Mouse (Mus musculus) bone marrow macrophage, adult 2 months (primary cell): ENCODE results near the gene Cope. TPM values are rescaled to one million over a fixed set of nuclear protein-coding genes. Genes with fewer than 3 reads are reported as not detected.
A peak's percentile ranks its signal among the peaks of the same experiment; 100 is the strongest.

ENCODE experiments used
- H3K27ac ChIP-seq: 2 replicates; pipeline ENCODE4 v1.5.1; 2012; ENCODE audit warnings: low read depth, low read length; ENCODE audit not compliant: insufficient read depth
- H3K4me1 ChIP-seq: 2 replicates; pipeline ENCODE4 v1.6.1; 2012; ENCODE audit warnings: low read length; ENCODE audit not compliant: control insufficient read depth, insufficient read depth
- H3K4me3 ChIP-seq: 2 replicates; pipeline ENCODE4 v1.5.1; 2012; ENCODE audit warnings: mild to moderate bottlenecking, low read length, moderate library complexity; ENCODE audit not compliant: insufficient read depth
- CTCF ChIP-seq: IDR thresholded peaks from 2 replicates; pipeline ENCODE4 v1.5.1; 2012; ENCODE audit warnings: low read depth, mild to moderate bottlenecking, low read length, moderate library complexity
- POLR2A ChIP-seq: IDR thresholded peaks from 2 replicates; pipeline ENCODE4 v1.6.1; 2012; ENCODE audit warnings: mild to moderate bottlenecking, low read depth, low read length, borderline replicate concordance
- polyA plus RNA-seq: library from polyadenylated mRNA; stranded (reverse); fragments of >200 nt; gene quantifications from 2 replicates; pipeline ENCODE4 v1.2.4, GENCODE M21; 2012; ENCODE audit not compliant: missing spikeins, insufficient read depth, insufficient read length

Cope gene
- polyA plus RNA-seq, 1 experiment = 139 TPM

DNA sequence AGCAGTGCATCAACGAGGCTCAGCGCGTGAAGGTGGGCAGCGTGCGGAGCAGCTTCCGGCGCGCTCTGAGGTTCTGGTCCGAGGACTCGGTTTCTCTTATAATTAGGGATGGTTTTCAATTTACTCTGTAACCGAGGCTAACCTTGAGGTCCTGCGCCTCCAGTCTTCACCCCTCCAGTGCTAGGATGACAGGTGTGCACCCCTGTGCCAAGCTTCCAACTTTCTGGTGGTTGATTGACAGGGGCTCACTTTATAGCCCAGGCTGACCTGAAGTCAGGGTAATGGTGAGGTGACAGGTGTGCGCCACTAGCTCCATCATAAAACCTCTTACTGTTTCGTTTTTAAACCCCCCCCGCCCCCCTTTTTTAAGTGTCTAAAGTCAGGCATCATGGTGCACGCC is 583 bp downstream of the Cope start:
- peaks cover 8% of the 10 kb centered on the region for H3K4me1 ChIP-seq
- H3K4me3 ChIP-seq = peak overlapping the region; percentile 92
- no peak for TF ChIP-seq CTCF
- TF ChIP-seq POLR2A = no peak
- peak overlapping the region; percentile 51; the same call in 1 of the 2 replicates for H3K27ac ChIP-seq

DNA sequence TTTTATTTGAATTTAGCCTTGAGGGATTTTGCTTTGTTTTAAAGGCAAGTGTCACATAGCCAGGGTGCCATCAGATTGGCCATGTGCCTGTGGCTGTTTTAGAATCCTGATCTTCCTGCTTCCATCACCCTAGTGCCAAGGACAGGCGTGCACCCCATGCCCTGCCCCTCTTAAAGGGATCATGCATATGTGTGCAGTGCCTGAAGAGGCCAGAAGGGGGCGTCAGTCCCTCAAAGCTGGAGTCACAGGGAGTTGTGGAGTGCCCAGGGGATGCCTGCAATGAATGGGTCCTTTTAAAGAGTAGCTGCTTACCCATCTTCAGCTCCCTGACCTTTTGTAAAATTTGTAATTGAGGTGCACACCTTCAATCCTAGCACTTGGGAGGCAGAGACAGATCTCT is 7.0 kb downstream of the Cope start:
- Histone ChIP-seq H3K4me3 (no peak overlapping the region), H3K27ac (no peak overlapping the region), H3K4me1 (no peaks in the 10 kb centered on the region)
- no peak for TF ChIP-seq POLR2A
- peak; percentile 84 for TF ChIP-seq CTCF

DNA sequence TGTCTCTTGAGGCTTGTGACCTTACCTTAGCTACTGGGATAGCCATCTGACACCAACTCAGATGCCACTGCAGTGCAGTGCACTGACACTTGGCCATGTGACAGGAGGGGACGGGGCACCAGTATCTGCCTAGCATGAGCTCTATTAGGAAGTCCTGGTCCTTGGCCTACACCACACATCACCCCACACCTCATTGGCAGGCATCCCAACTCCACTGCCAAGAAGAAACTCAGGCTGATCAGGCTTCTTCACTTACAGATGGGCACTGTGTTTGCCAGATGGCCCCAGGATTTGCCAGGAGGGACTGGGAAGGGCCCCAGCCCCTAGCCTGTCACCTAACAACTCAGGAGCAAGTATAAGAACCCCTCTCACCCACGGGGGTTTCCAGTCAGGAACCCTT is 11.1 kb downstream of the Cope start:
- no peaks in the 10 kb centered on the region for H3K4me1 ChIP-seq
- H3K4me3 ChIP-seq = no peak overlapping the region
- no peak for TF ChIP-seq POLR2A
- no peak for TF ChIP-seq CTCF
- no peak overlapping the region for H3K27ac ChIP-seq

DNA sequence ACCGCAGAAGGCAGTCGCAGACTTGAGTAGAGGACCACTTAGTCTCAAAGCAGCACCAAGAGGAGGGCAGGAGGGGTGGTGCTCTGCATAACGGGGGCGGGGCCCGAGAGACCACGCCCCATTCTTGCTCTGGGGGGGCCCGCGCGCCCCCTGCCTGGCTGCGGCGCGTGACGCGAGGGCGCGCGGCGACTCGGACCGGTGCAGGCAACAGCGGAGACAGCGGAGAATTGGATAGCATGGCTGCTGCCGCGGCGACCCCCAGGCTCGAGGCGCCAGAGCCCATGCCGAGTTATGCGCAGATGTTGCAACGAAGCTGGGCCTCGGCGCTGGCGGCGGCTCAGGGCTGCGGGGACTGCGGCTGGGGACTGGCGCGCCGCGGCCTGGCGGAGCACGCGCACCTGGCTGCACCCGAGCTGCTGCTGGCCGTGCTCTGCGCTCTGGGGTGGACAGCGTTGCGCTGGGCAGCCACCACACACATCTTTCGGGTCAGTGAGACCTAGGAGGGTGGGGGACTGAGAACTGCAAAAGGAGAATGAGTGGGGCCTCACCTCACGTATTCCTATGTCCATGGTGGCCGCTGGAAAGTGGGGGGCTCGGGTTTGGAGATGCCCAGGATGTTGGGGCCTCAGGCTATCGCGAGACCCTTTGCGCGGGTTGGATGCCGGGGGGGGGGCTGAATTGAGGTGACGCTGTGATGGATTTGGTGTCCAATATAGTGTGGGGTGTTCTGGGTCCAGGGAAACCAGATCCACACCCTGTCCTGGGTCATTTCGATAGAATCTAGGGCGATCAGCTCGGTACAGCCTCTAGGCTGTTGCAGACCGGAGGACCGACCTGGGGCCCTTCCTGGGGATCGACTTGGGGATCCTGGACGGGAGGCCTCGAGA is 13.5 kb downstream of the Cope start, which contains the start of gene Cers1:
Cers1 (plus strand) TSS at position 152 of the 887 bp plus-strand sequence.
- peak within 1 kb of the TSS; percentile 64 for H3K4me3 ChIP-seq
- H3K27ac ChIP-seq = no peak within 1 kb of the TSS
- TF ChIP-seq CTCF (no peak), POLR2A (no peak)
- H3K4me1 ChIP-seq = no peaks in the 10 kb centered on the region

DNA sequence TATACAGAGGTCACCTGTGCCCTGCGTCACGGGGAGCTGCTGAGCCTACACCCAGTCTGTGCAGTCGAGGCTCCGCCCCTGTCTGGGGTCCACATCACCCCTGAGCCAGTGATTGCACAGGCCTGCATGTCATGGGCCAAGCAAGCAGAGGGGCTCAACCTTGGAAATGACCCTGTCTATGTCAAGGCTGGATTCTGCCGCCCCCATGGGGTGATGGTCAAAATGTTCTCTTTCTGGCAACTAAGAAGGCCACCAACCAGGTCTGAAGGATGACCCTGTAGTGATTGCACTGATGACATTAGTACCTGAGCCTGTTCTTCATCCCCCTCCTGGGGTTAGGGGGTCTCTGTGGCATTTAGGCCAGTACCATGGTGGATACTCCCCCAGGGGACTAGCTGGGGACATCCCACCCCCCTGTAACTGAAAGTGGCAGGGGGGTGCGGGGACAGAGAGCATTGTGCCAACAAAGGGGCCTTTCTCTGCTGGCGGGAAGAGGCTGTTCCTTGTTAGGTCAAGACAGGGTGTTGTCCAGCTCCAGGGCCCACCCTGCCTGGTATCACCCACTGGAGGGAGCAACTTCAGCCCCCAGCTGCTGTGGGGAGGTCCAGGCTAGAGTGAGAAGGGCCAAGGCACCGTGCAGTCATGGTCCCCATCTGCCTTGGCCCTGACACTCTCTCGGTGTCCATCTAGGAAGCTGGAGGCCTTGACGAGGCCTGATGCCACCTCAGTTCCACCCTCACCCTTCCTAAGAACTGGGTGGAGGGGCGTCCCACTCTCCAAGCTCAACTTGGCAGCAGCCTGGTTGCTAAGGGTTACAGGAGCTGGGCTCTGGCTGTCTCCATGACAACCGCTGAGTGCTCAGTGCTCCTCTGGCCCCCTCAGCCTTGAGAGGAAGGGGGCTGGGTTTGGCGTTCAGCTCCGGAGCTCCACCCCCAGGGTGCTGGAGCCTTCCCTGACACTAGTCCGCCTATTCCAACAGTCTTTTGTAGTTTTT is 14.5 kb downstream of the Cope start:
- no peaks in the 10 kb centered on the region for H3K4me1 ChIP-seq
- no peak for TF ChIP-seq CTCF
- no peak for TF ChIP-seq POLR2A
- H3K4me3 ChIP-seq = no peak overlapping the region
- no peak overlapping the region for H3K27ac ChIP-seq

DNA sequence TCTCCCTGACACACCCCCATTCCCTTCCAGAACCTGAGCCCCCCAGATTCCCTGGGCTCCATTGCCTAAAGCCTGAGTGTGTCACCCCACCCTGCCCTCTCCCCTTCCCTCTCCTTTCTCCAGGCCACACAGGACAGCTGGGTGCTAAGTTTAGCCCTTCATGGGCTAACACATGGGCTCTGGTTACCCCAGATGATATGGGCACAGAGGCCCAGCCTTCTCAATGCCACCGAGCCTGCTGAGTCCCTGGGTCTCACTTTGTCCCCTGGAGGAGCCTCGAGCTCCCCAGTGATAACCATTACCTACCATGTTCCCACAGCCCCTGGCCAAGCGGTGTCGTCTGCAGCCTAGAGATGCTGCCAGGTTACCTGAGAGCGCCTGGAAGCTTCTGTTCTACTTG is 15.6 kb downstream of the Cope start:
- no peak overlapping the region for H3K4me3 ChIP-seq
- H3K27ac ChIP-seq = no peak overlapping the region
- H3K4me1 ChIP-seq = no peaks in the 10 kb centered on the region
- TF ChIP-seq CTCF (no peak), POLR2A (no peak)

DNA sequence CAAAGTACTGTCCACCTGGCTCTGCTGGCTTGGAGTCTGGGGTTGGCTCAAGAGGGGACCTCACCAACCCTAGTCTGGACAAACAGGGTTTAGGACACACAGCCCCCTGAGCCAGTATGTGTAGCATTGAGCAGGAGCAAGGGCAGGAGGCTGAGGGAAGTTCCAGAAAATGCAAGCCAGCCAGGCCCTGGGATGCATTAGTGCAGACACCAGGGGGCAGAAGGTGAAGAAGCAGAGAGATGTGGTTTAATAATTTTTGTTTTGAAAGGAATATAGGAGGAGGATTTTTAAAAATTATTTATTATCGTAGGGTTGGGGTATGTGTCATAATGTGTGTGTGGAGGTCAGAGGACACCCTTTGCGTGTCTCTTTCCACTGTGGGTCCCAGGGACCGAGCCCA is 21.4 kb downstream of the Cope start:
- Histone ChIP-seq H3K27ac (no peak overlapping the region), H3K4me3 (no peak overlapping the region), H3K4me1 (peaks cover 5% of the 10 kb centered on the region; the same call in 1 of the 2 replicates)
- no peak for TF ChIP-seq POLR2A
- TF ChIP-seq CTCF = no peak

DNA sequence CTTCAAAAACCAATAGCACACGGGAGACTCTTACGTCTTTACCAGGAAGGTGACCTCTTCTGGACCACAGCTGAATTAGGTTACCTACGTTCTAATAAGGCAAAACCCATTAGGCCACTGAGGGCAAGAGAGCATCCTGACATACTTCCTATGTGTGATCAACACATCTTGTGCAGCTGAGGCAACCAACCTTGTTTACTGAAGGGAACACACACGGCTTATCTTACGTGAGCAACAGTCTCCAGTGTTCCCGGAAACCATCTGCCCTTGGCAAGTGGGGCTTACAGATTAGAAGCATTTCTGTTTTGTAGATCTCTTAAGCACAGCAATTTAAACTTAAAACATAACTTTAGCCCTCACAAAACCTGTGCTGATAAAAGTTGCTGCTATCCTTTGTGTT is 25.2 kb downstream of the Cope start:
- peaks cover 5% of the 10 kb centered on the region; the same call in 1 of the 2 replicates for H3K4me1 ChIP-seq

DNA sequence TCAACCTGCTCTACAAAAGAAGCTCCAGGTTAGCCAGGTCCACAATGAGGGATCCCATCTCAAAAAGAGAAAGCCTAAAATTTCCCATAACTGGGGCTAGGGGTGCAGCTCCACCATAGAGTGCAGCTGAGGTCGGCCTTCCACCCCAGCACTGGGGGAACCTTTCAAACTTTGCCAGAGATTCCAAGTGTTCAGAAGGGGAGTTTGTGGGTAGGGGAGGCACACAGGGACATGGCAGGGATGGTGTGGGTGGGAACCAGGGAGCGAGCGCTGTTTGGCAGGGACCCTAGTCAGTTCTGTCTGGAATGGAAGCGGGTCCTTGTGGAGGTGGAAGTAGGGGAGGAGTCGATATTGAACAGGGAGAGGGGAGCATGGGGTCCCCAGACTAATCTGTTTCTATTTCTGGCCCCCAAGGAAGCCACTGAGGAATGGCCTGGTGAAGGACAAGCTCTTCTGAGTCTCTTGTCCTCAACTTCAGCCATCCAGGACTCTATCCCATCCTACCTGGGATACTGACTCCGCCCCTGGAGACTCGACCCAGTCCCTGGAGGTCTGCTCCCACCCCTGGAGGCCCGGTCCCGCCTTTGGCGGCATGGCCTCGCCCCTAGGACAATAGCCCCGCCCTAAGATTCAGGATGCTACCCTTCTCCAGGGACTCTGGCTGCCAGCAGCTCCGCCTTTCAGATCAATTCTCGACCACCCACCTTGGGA is 27.0 kb downstream of the Cope start, which contains the start of gene Gdf1:
Gdf1 (plus strand) TSS at position 694 of the 711 bp plus-strand sequence.
- Histone ChIP-seq H3K27ac (no peak within 1 kb of the TSS), H3K4me1 (peaks cover 5% of the 10 kb centered on the region; the same call in 1 of the 2 replicates), H3K4me3 (no peak within 1 kb of the TSS)
- TF ChIP-seq POLR2A (no peak), CTCF (no peak)

More for the DNA sequence above, 25.2 kb downstream of the Cope start:
- TF ChIP-seq CTCF = no peak
- no peak for TF ChIP-seq POLR2A
- Histone ChIP-seq H3K27ac (no peak overlapping the region), H3K4me3 (no peak overlapping the region)
